9 mouse cellular contexts compared by ENCODE assay signal in the genomic region with DNA sequence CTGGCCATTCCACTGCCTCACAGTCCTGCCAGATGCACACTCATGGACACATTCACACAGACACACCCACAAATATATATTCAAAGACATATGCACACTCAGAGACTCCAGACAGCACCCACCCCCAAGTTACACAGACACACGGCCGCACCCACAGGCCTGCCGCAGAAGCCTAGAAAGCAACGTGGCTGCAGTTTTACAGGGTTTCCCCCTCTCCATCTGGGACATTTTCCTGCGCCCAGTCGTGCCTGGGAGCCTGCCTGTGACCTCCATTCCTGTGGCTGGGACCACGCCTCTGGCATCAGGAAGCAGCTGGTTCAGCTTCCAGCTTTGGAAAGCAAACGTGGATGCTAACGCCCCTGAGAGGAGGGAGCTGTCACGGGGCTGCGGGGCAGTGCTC. TPM values are rescaled to one million over a fixed set of nuclear protein-coding genes. Genes with fewer than 3 reads are reported as not detected.
DNase-seq lines count a peak whose midpoint lies in the region; ATAC-seq and TF ChIP-seq lines count a peak whose summit lies in the region.
"Had no signal": no experiment of that assay in that cellular context is flagged by ENCODE, and none has a peak within 500 bp of the region (broad histone marks: within the 10 kb centered on the region; RNA-seq: fewer than 3 reads in every experiment).

No protein-coding gene starts in this region.

- no peak overlapping the region; the same call in 1 of the 2 replicates for H3K9ac ChIP-seq in embryonic facial prominence, embryonic 11.5 days (replicated peaks; ENCODE audit: low read length)
- H3K9ac ChIP-seq in kidney, postnatal 0 days (ENCODE audit: low read depth, low read length): no peak overlapping the region

- TF ChIP-seq CTCF in kidney, postnatal 0 days (IDR thresholded peaks at IDR 0.05; ENCODE audit: low read depth): no peak

- no peaks in the 10 kb centered on the region for H3K36me3 ChIP-seq in embryonic facial prominence, embryonic 11.5 days (replicated peaks; ENCODE audit: control insufficient read depth, insufficient read depth, low read depth, low read length)
- no peaks in the 10 kb centered on the region for H3K36me3 ChIP-seq in kidney, postnatal 0 days (ENCODE audit: insufficient read depth, low read length)
- H3K36me3 ChIP-seq in myocyte (ENCODE audit: control insufficient read depth, insufficient read depth): no peaks in the 10 kb centered on the region

- no peaks in the 10 kb centered on the region for H3K9me3 ChIP-seq in embryonic facial prominence, embryonic 11.5 days (replicated peaks; ENCODE audit: control insufficient read depth, low read length)
- no peaks in the 10 kb centered on the region for H3K9me3 ChIP-seq in kidney, postnatal 0 days (replicated peaks; ENCODE audit: low read length)

- 24% methylated on average over 11 of the region's 11 CpGs for WGBS in embryonic facial prominence, embryonic 11.5 days
- WGBS in kidney, postnatal 0 days: 22% methylated on average over 11 of the region's 11 CpGs

- H3K4me3 ChIP-seq in embryonic facial prominence, embryonic 11.5 days (ENCODE audit: low read depth, low read length): no peak overlapping the region
- no peak overlapping the region for H3K4me3 ChIP-seq in kidney, postnatal 0 days (replicated peaks; ENCODE audit: low read depth, low read length)
- H3K4me3 ChIP-seq in myocyte: no peak overlapping the region
- H3K4me3 ChIP-seq: megakaryocyte, embryonic 14.5 days had no signal

- TF ChIP-seq POLR2A in myocyte (IDR thresholded peaks at IDR 0.05; ENCODE audit: insufficient read length, low read depth): no peak

- no peak for ATAC-seq in embryonic facial prominence, embryonic 11.5 days (replicated peaks; ENCODE audit: insufficient number of reproducible peaks, low FRiP score, low TSS enrichment, low read depth)
- ATAC-seq in kidney, postnatal 0 days (replicated peaks; ENCODE audit: low FRiP score, low read depth): no peak

- peak; percentile 51 for DNase-seq in layer of hippocampus, adult 9-11 months
- DNase-seq in layer of hippocampus, adult 18-20 months (ENCODE audit: low spot score in 2 of 2): no peak
- DNase-seq in embryonic facial prominence, embryonic 11.5 days (ENCODE audit: low spot score): peak; percentile 45
- peak; percentile 55 for DNase-seq in kidney, postnatal 0 days (ENCODE audit: low spot score)
- no peak for DNase-seq in cerebellum, adult 18-20 months
- no peak for DNase-seq in cerebellum, adult 11 months
- DNase-seq: thymus, postnatal 14 days had no signal

- no peak overlapping the region for H3K4me2 ChIP-seq in embryonic facial prominence, embryonic 11.5 days (ENCODE audit: low read depth, low read length)
- no peak overlapping the region for H3K4me2 ChIP-seq in kidney, postnatal 0 days (ENCODE audit: low read length)
- H3K4me2 ChIP-seq in myocyte (ENCODE audit: low read depth): no peak overlapping the region

- H3ac ChIP-seq in myocyte (ENCODE audit: control insufficient read depth, insufficient read length): no peak overlapping the region

- H3K27me3 ChIP-seq in embryonic facial prominence, embryonic 11.5 days (ENCODE audit: control insufficient read depth, insufficient read depth, low read length): no peaks in the 10 kb centered on the region
- H3K27me3 ChIP-seq in kidney, postnatal 0 days (ENCODE audit: insufficient read depth, low read length): no peaks in the 10 kb centered on the region
- no peaks in the 10 kb centered on the region for H3K27me3 ChIP-seq in myocyte (ENCODE audit: control insufficient read depth, insufficient read depth, insufficient read length)

- H3K27ac ChIP-seq in embryonic facial prominence, embryonic 11.5 days (replicated peaks; ENCODE audit: low read depth, low read length): no peak overlapping the region
- H3K27ac ChIP-seq in kidney, postnatal 0 days: no peak overlapping the region

- H3K4me1 ChIP-seq in embryonic facial prominence, embryonic 11.5 days (ENCODE audit: control insufficient read depth, insufficient read depth, low read length): peaks cover 7% of the 10 kb centered on the region
- H3K4me1 ChIP-seq in kidney, postnatal 0 days (replicated peaks; ENCODE audit: insufficient read depth, low read length): peaks cover 37% of the 10 kb centered on the region

- no peaks in the 10 kb centered on the region for H3K79me2 ChIP-seq in myocyte (ENCODE audit: control insufficient read depth, insufficient read depth)

TF ChIP-seq in myocyte, 11 proteins besides CTCF, POLR2A, EP300 and RAD21:
- no peak for TF ChIP-seq TCF3 (IDR thresholded peaks at IDR 0.05; ENCODE audit: insufficient read length, low read depth)
- TF ChIP-seq MYOG (IDR thresholded peaks at IDR 0.05; ENCODE audit: control insufficient read depth in 1 of 3, insufficient read depth in 1 of 3, insufficient read length in 2 of 3, low read depth in 2 of 3): peak in 2 of 3 experiments; percentile 13 to 68

RNA-seq across cellular contexts. Expression of a gene that starts 46.2 kb away (rescaled TPM):
- 100 to 1,000 TPM; 145 to 146 TPM for total RNA-seq in layer of hippocampus, adult 18-20 months (2021)
- 12.3 and 13.6 TPM in 2 replicates for polyA plus RNA-seq in embryonic facial prominence, embryonic 11.5 days (2014; fragmentation: Nextera tagmentation; extraction: Ambion mirVana)
- polyA plus RNA-seq in kidney, postnatal 0 days (2015; fragmentation: Nextera tagmentation; extraction: Ambion mirVana): 14.9 and 16.2 TPM in 2 replicates
- 15.8 TPM for polyA plus RNA-seq in myocyte (2012; fragmentation: generic; extraction: Trizol)

Comparison
In these comparisons a context has a peak if more than half of its experiments do, and no peak if none do; other contexts are left out.
1. DNase-seq: peak in layer of hippocampus, adult 9-11 months (single experiment), embryonic facial prominence, embryonic 11.5 days (single experiment) and kidney, postnatal 0 days (single experiment); none in layer of hippocampus, adult 18-20 months (0 of 2), cerebellum, adult 18-20 months (0 of 2) and cerebellum, adult 11 months (single experiment).